Mouse (Mus musculus): ENCODE data around the gene Spata2. TPM values are rescaled to one million over a fixed set of nuclear protein-coding genes. Genes with fewer than 3 reads are reported as not detected.
A peak's percentile ranks its signal among the peaks of the same experiment; 100 is the strongest.

Spata2 gene
- polyA plus RNA-seq, 1 experiment from 2014 or later = 12.7 TPM

- no peaks in the 10 kb centered on the region for H3K9me3 ChIP-seq
- H3K36me3 ChIP-seq = peaks cover 30% of the 10 kb centered on the region
- H3K4me2 ChIP-seq (replicated peaks) = no peak overlapping the region
- H3K27ac ChIP-seq = no peak overlapping the region
- no peaks in the 10 kb centered on the region for H3K27me3 ChIP-seq (replicated peaks)
- ATAC-seq = peak; percentile 57
- H3K9ac ChIP-seq = no peak overlapping the region
- no peak overlapping the region for H3K4me3 ChIP-seq (replicated peaks)
- whole genome bisulfite sequencing = 76% methylated on average over 6 of the region's 6 CpGs
- H3K4me1 ChIP-seq (replicated peaks) = peaks cover 8% of the 10 kb centered on the region
These were observed 21.1 kb downstream of the Spata2 start for GRCm38 (mm10) chr2:167471585-167471984.

GRCm38 (mm10) chr2:167470611-167471010, 22.1 kb downstream of the Spata2 start:
- WGBS = 90% methylated on average over 3 of the region's 3 CpGs
- Histone ChIP-seq H3K4me2 (replicated peaks) (no peak overlapping the region), H3K27ac (no peak overlapping the region), H3K27me3 (replicated peaks) (no peaks in the 10 kb centered on the region), H3K4me1 (replicated peaks) (no peaks in the 10 kb centered on the region), H3K9me3 (no peaks in the 10 kb centered on the region), H3K9ac (no peak overlapping the region), H3K4me3 (replicated peaks) (no peak overlapping the region), H3K36me3 (peaks cover 37% of the 10 kb centered on the region)
- no peak for ATAC-seq

- no peaks in the 10 kb centered on the region for H3K27me3 ChIP-seq (replicated peaks)
- H3K4me1 ChIP-seq (replicated peaks) = no peaks in the 10 kb centered on the region
- no peak overlapping the region for H3K4me3 ChIP-seq (replicated peaks)
- H3K4me2 ChIP-seq (replicated peaks) = no peak overlapping the region
- peaks cover 30% of the 10 kb centered on the region for H3K36me3 ChIP-seq
- 76% methylated on average over 6 of the region's 6 CpGs for WGBS
- no peak overlapping the region for H3K27ac ChIP-seq
- H3K9me3 ChIP-seq = no peaks in the 10 kb centered on the region
- H3K9ac ChIP-seq = no peak overlapping the region
- ATAC-seq = no peak
These were observed 24.2 kb downstream of the Spata2 start for GRCm38 (mm10) chr2:167468444-167468843.

- Histone ChIP-seq H3K4me2 (replicated peaks) (no peak overlapping the region), H3K9ac (no peak overlapping the region), H3K36me3 (peaks cover 21% of the 10 kb centered on the region; the same call in 1 of the 2 replicates), H3K27ac (no peak overlapping the region), H3K9me3 (no peaks in the 10 kb centered on the region), H3K4me1 (replicated peaks) (no peaks in the 10 kb centered on the region), H3K4me3 (replicated peaks) (no peak overlapping the region), H3K27me3 (replicated peaks) (no peaks in the 10 kb centered on the region)
- 78% methylated on average over 5 of the region's 5 CpGs for WGBS
- ATAC-seq = no peak
These were observed 25.5 kb downstream of the Spata2 start for GRCm38 (mm10) chr2:167467214-167467613.

GRCm38 (mm10) chr2:167465951-167466350, 26.7 kb downstream of the Spata2 start:
- no peak overlapping the region for H3K9ac ChIP-seq
- H3K4me2 ChIP-seq (replicated peaks) = no peak overlapping the region
- no peak overlapping the region for H3K27ac ChIP-seq
- no peaks in the 10 kb centered on the region for H3K27me3 ChIP-seq (replicated peaks)
- no peaks in the 10 kb centered on the region for H3K9me3 ChIP-seq
- H3K4me1 ChIP-seq (replicated peaks) = no peaks in the 10 kb centered on the region
- no peak for ATAC-seq
- H3K36me3 ChIP-seq = peaks cover 18% of the 10 kb centered on the region; the same call in 1 of the 2 replicates
- 91% methylated on average over 3 of the region's 3 CpGs for WGBS
- no peak overlapping the region for H3K4me3 ChIP-seq (replicated peaks)

- 78% methylated on average over 5 of the region's 5 CpGs for WGBS
- Histone ChIP-seq H3K27me3 (replicated peaks) (no peaks in the 10 kb centered on the region), H3K9ac (no peak overlapping the region), H3K4me2 (replicated peaks) (no peak overlapping the region), H3K4me3 (replicated peaks) (no peak overlapping the region), H3K27ac (no peak overlapping the region), H3K4me1 (replicated peaks) (no peaks in the 10 kb centered on the region), H3K36me3 (peaks cover 19% of the 10 kb centered on the region; the same call in 1 of the 2 replicates), H3K9me3 (no peaks in the 10 kb centered on the region)
- peak; percentile 86 for ATAC-seq
These were observed 28.9 kb downstream of the Spata2 start for GRCm38 (mm10) chr2:167463802-167464201.

GRCm38 (mm10) chr2:167462954-167463353, 29.7 kb downstream of the Spata2 start:
- H3K27ac ChIP-seq = 0 out of 2 replicates have a peak overlapping the region, but pooled peaks have one; percentile 44
- no peaks in the 10 kb centered on the region for H3K4me1 ChIP-seq (replicated peaks)
- WGBS = 52% methylated on average over 6 of the region's 6 CpGs
- no peaks in the 10 kb centered on the region for H3K27me3 ChIP-seq (replicated peaks)
- H3K9ac ChIP-seq = no peak overlapping the region
- peaks cover 19% of the 10 kb centered on the region; the same call in 1 of the 2 replicates for H3K36me3 ChIP-seq
- peak; percentile 80 for ATAC-seq
- no peaks in the 10 kb centered on the region for H3K9me3 ChIP-seq
- no peak overlapping the region for H3K4me3 ChIP-seq (replicated peaks)
- no peak overlapping the region for H3K4me2 ChIP-seq (replicated peaks)

- no peak overlapping the region for H3K9ac ChIP-seq
- no peaks in the 10 kb centered on the region for H3K4me1 ChIP-seq (replicated peaks)
- WGBS = 92% methylated on average over 6 of the region's 6 CpGs
- no peak overlapping the region for H3K4me3 ChIP-seq (replicated peaks)
- H3K27ac ChIP-seq = no peak overlapping the region
- ATAC-seq = no peak
- H3K9me3 ChIP-seq = no peaks in the 10 kb centered on the region
- peaks cover 21% of the 10 kb centered on the region; the same call in 1 of the 2 replicates for H3K36me3 ChIP-seq
- no peak overlapping the region for H3K4me2 ChIP-seq (replicated peaks)
- H3K27me3 ChIP-seq (replicated peaks) = no peaks in the 10 kb centered on the region
These were observed 33.4 kb downstream of the Spata2 start for GRCm38 (mm10) chr2:167459071-167459865.

- H3K27ac ChIP-seq = no peak overlapping the region
- H3K9me3 ChIP-seq = no peaks in the 10 kb centered on the region
- no peak overlapping the region for H3K4me2 ChIP-seq (replicated peaks)
- no peaks in the 10 kb centered on the region for H3K4me1 ChIP-seq (replicated peaks)
- WGBS = 87% methylated on average over 3 of the region's 3 CpGs
- no peaks in the 10 kb centered on the region for H3K27me3 ChIP-seq (replicated peaks)
- no peak for ATAC-seq
- no peak overlapping the region for H3K4me3 ChIP-seq (replicated peaks)
- H3K9ac ChIP-seq = no peak overlapping the region
- peaks cover 21% of the 10 kb centered on the region; the same call in 1 of the 2 replicates for H3K36me3 ChIP-seq
These were observed 34.1 kb downstream of the Spata2 start for GRCm38 (mm10) chr2:167458548-167458947.

- no peak overlapping the region for H3K4me2 ChIP-seq (replicated peaks)
- peaks cover 21% of the 10 kb centered on the region; the same call in 1 of the 2 replicates for H3K36me3 ChIP-seq
- no peak for ATAC-seq
- no peak overlapping the region for H3K27ac ChIP-seq
- no peaks in the 10 kb centered on the region for H3K4me1 ChIP-seq (replicated peaks)
- no peak overlapping the region for H3K9ac ChIP-seq
- no peak overlapping the region for H3K4me3 ChIP-seq (replicated peaks)
- 92% methylated on average over 9 of the region's 9 CpGs for WGBS
- no peaks in the 10 kb centered on the region for H3K27me3 ChIP-seq (replicated peaks)
- no peaks in the 10 kb centered on the region for H3K9me3 ChIP-seq
These were observed 35.5 kb downstream of the Spata2 start for GRCm38 (mm10) chr2:167457213-167457612.

GRCm38 (mm10) chr2:167456361-167457020, 36.2 kb downstream of the Spata2 start:
- Histone ChIP-seq H3K9ac (no peak overlapping the region), H3K4me2 (replicated peaks) (no peak overlapping the region), H3K36me3 (peaks cover 21% of the 10 kb centered on the region; the same call in 1 of the 2 replicates), H3K4me3 (replicated peaks) (no peak overlapping the region), H3K9me3 (no peaks in the 10 kb centered on the region), H3K27me3 (replicated peaks) (no peaks in the 10 kb centered on the region), H3K27ac (no peak overlapping the region), H3K4me1 (replicated peaks) (no peaks in the 10 kb centered on the region)
- no peak for ATAC-seq
- WGBS = 89% methylated on average over 5 of the region's 5 CpGs

- H3K4me2 ChIP-seq (replicated peaks) = no peak overlapping the region
- H3K9me3 ChIP-seq = no peaks in the 10 kb centered on the region
- H3K4me3 ChIP-seq (replicated peaks) = no peak overlapping the region
- H3K9ac ChIP-seq = no peak overlapping the region
- H3K27me3 ChIP-seq (replicated peaks) = no peaks in the 10 kb centered on the region
- no peak for ATAC-seq
- no peaks in the 10 kb centered on the region for H3K4me1 ChIP-seq (replicated peaks)
- 61% methylated on average over 3 of the region's 3 CpGs for WGBS
- H3K36me3 ChIP-seq = peaks cover 30% of the 10 kb centered on the region
- no peak overlapping the region for H3K27ac ChIP-seq
These were observed 38.9 kb downstream of the Spata2 start for GRCm38 (mm10) chr2:167453814-167454213.
